Mouse (Mus musculus): ENCODE results near the gene Jazf1. TPM values are rescaled to one million over a fixed set of nuclear protein-coding genes. Genes with fewer than 3 reads are reported as not detected.

Jazf1 gene
- total RNA-seq, 1 experiment from 2014 or later: 4.3 TPM

Other genes starting within 250 kb of the Jazf1 start
- 3.4 TPM in 2 replicates for gene Creb5, start 218.6 kb upstream of the Jazf1 start, total RNA-seq (2021)